Mouse (Mus musculus): ENCODE data around the gene Rab4a. TPM values are rescaled to one million over a fixed set of nuclear protein-coding genes. Genes with fewer than 3 reads are reported as not detected.

The Rab4a gene
- total RNA-seq, 4 experiments from 2014 or later = 24.3 to 40.6 (median 34.0) TPM

Other genes starting within 250 kb of the Rab4a start
- 10 to 100 TPM; 32.7 to 40.0 (median 35.4) TPM for gene Rhou, start 152.1 kb upstream of the Rab4a start, total RNA-seq (2022)
- gene Ccsap, start 54.2 kb downstream of the Rab4a start, total RNA-seq (2022) = 1 to 10 TPM; 2.2 to 3.3 (median 2.3) TPM
- gene Acta1, start 88.8 kb downstream of the Rab4a start, total RNA-seq (2022) = 1 to 10 TPM in 2 of 4 experiments, under 1 TPM in 2; 0.17 to 4.4 (median 0.80) TPM
- gene Nup133, start 143.3 kb downstream of the Rab4a start, total RNA-seq (2022) = 10 to 100 TPM; 22.9 to 27.7 (median 23.7) TPM
- 10 to 100 TPM; 12.0 to 23.2 (median 16.6) TPM for gene Abcb10, start 177.1 kb downstream of the Rab4a start, total RNA-seq (2022)
- 10 to 100 TPM; 20.0 to 27.7 (median 24.9) TPM for gene Taf5l, start 215.4 kb downstream of the Rab4a start, total RNA-seq (2022)
- gene Urb2, start 215.5 kb downstream of the Rab4a start, total RNA-seq (2022) = 10 to 100 TPM; 11.8 to 14.7 (median 14.2) TPM